Mouse (Mus musculus) embryonic facial prominence, embryonic 14.5 days (tissue): Measurements from ENCODE around the gene Satl1. TPM values are rescaled to one million over a fixed set of nuclear protein-coding genes. Genes with fewer than 3 reads are reported as not detected.
A peak's percentile ranks its signal among the peaks of the same experiment; 100 is the strongest.

ENCODE experiments used
- ATAC-seq: fragments of 200-750 bp; cut with Nextera tagmentation; 2 replicates; pipeline ENCODE4 v1.8.0; 2017; ENCODE audit warnings: low read depth, moderate number of reproducible peaks, moderate TSS enrichment
- DNase-seq: peaks from one replicate; pipeline ENCODE4 v3.0.0-alpha.2; 2015; ENCODE audit warnings: low spot score
- H3K27ac ChIP-seq: fragments of 300-500 bp; sonication (generic); replicated peaks from 2 replicates; pipeline ENCODE4 v1.5.1; 2014; ENCODE audit warnings: low read depth, mild to moderate bottlenecking, low read length, moderate library complexity
- H3K27me3 ChIP-seq: fragments of 300-500 bp; sonication (generic); replicated peaks from 2 replicates; pipeline ENCODE4 v1.6.1; 2014; ENCODE audit warnings: low read length; ENCODE audit not compliant: control insufficient read depth, insufficient read depth
- H3K36me3 ChIP-seq: fragments of 300-500 bp; sonication (generic); 2 replicates; pipeline ENCODE4 v1.6.1; 2014; ENCODE audit warnings: low read length, mixed read lengths; ENCODE audit not compliant: control insufficient read depth, insufficient read depth
- H3K4me1 ChIP-seq: fragments of 300-500 bp; sonication (generic); 2 replicates; pipeline ENCODE4 v1.6.1; 2014; ENCODE audit warnings: antibody characterized with exemption, low read length; ENCODE audit not compliant: control insufficient read depth, insufficient read depth
- H3K4me2 ChIP-seq: fragments of 300-500 bp; sonication (generic); 2 replicates; pipeline ENCODE4 v1.6.1; 2014; ENCODE audit warnings: low read depth, mild to moderate bottlenecking, low read length, moderate library complexity, mixed read lengths
- H3K4me3 ChIP-seq: fragments of 300-500 bp; sonication (generic); 2 replicates; pipeline ENCODE4 v1.5.1; 2014; ENCODE audit warnings: low read depth, mild to moderate bottlenecking, low read length
- H3K9ac ChIP-seq: fragments of 300-500 bp; sonication (generic); 2 replicates; pipeline ENCODE4 v1.6.1; 2014; ENCODE audit warnings: low read depth, mild to moderate bottlenecking, low read length, moderate library complexity, mixed read lengths
- H3K9me3 ChIP-seq: fragments of 300-500 bp; sonication (generic); 2 replicates; pipeline ENCODE4 v1.6.1; 2016; ENCODE audit warnings: low read length; ENCODE audit not compliant: control insufficient read depth
- WGBS: fragments of 180-500 bp; shearing (Covaris S2); extraction: QIAGEN DNeasy Blood & Tissue Kit; methylation state at CpG from one replicate; pipeline ENCODE4 v1.1.7; 2014; 5-methylcytosine and 5-hydroxymethylcytosine counted together
- polyA plus RNA-seq: library from polyadenylated mRNA; unstranded; fragments of >200 nt; fragmentation: Nextera tagmentation; extraction: Ambion mirVana; gene quantifications from 2 replicates; pipeline ENCODE4 v1.2.1, GENCODE M21; 2014

Gene Satl1
- polyA plus RNA-seq, 1 experiment from 2014 or later, result not detected

DNA sequence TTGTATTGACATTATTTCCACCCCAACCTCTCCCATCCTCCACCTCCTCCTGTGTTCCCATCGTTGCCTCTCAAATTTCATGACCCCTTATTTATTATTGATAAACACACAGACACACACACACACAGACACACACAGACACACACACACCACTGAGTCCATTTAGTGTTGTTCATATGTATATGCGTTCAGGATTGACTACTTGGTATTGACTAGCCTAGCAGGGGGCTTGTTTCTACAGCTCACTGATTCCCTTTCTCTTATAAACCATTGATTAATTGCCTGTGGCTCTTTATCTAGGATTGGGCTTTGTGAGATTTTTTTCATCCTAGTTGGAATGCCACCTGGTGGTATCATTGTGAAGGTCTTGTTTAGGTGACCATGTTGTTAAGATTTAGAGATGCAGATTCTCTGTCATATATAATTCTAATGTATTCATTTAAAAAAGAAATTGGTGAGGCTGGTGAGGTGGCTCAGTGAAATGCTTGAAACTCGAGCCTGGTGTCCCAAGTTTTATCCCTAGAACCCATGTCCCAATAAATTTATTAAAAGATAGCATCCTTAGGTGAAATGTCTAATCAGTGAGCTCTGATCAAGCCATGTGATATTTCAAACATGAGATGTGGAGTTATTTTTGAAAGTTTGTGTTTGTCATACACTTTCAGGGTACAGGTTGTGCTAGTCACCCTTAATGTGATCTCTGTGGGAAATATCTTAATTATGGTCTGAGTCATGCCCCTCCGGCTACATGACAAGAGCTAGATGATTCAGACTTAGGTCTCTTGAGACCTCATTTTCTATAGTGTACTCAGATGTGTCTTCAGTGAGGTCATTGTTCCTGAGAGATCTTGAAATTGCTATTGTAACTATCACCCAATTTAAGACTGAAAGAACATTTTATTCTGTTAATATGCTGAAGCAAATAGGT is 58.8 kb downstream of the Satl1 start:
- 73% methylated on average over 4 of the region's 4 CpGs for WGBS
- Histone ChIP-seq H3K4me2 (no peak overlapping the region), H3K27me3 (no peaks in the 10 kb centered on the region), H3K36me3 (no peaks in the 10 kb centered on the region), H3K9ac (no peak overlapping the region), H3K27ac (no peak overlapping the region), H3K4me1 (no peaks in the 10 kb centered on the region), H3K4me3 (no peak overlapping the region), H3K9me3 (no peaks in the 10 kb centered on the region)
- ATAC-seq (0 out of 2 replicates have a peak, but pooled peaks have one; percentile 4), DNase-seq (peak; percentile 9)

DNA sequence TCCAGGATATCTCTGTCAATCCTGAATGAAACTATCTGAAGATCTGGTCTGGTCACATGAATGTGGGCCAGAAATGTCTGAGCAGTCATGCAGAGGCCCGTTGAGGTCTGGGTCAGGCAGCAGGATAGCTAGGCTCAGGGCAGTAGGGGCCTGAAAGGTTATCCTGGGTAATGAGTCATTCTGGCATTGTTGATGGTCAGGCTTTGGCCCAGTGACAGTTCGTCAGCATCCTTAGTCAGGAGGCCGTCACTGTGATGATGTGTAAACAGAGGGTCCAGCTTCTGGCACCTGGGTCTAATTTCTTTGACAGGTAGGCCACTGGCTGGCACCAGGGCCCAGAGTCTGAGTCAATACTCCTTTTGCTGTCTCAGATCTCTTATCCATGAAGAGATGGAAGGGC is 67.1 kb downstream of the Satl1 start:
- H3K27ac ChIP-seq, result no peak overlapping the region
- no peak overlapping the region for H3K4me3 ChIP-seq
- no peaks in the 10 kb centered on the region for H3K4me1 ChIP-seq
- H3K9me3 ChIP-seq, result no peaks in the 10 kb centered on the region
- no peaks in the 10 kb centered on the region for H3K36me3 ChIP-seq
- DNase-seq (no peak), ATAC-seq (no peak)
- no peaks in the 10 kb centered on the region for H3K27me3 ChIP-seq
- no peak overlapping the region for H3K9ac ChIP-seq
- WGBS, result 66% methylated on average over 3 of the region's 3 CpGs
- no peak overlapping the region for H3K4me2 ChIP-seq

Other genes starting within 250 kb of the Satl1 start
- gene 4933403O08Rik, start 167.7 kb downstream of the Satl1 start, polyA plus RNA-seq, result 0.35 and 0.48 TPM in 2 replicates
- 56.7 and 62.1 TPM in 2 replicates for gene Apool, start 95.4 kb downstream of the Satl1 start, polyA plus RNA-seq
- gene 2010106E10Rik, start 88.5 kb upstream of the Satl1 start, polyA plus RNA-seq, result not detected in 2 replicates
- 12.6 and 14.3 TPM in 2 replicates for gene Zfp711, start 193.7 kb upstream of the Satl1 start, polyA plus RNA-seq